Mouse (Mus musculus): ENCODE measurements at regions not wholly inside any gene's neighbourhood (a gene's known extent, or its start where the extent isn't known, plus 50 kb on each side); places are given as distances from the start of the nearest gene placed in this dataset.

DNA sequence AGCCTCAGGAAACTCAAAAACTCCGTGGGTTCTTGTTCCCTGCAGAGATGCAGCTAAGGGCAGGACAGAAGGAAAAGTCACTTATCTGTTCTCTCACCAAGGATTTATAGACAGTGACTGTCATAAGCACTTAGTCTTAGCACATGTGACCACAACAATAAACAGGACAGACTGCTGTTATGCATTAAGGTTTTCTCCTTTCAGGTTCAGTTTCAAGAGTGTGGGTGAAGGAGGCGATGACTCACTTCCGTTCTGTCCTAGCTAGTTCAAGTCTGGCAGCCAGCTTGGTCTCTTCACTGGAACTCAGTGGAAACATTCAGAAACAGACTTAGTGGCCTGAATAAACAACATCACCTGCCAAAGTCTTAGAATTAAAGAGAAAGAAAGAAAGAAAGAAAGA, 141.1 kb upstream of the Rasa1 start:
- peak in 1 of 2 experiments; percentile 17 for DNase-seq

DNA sequence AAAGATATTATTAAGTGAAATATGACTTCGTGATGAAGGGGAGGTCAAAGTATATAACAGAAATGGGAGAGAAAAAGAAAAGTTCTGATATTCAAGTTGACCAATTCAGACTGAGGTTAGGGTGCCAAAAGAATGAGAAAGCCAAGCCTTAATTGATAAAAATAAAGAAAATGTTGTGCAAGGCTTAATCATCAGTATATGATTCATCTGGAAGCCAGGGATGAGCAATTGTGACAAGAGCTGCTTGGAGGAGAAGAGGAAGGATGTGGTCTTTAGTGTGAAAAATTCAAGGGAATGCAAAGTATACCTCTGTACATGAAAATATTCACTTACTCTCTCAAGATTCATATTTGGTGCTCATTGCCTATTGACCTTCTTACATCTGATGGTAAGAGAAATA, 129.7 kb upstream of the Rasa1 start:
- no peak for DNase-seq

DNA sequence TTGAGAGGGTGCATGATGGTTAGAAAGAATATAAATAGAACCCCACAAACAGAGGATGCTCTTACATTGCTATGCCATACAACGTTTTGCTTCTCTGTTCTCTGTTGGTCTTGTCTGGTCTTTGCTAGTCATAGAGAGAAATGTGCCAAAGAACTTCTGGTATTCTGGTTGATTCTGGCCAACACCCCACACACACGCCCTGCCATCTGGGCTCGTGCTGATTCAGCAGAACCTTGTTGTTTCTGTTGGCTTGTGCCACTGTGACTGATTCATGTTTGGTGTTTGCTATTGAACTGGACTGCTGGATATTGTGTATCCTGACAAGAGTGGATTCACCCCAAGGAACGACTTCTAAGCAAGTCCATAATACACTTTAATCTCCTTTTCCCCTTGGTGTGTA, 126.0 kb upstream of the Rasa1 start:
- DNase-seq = no peak

DNA sequence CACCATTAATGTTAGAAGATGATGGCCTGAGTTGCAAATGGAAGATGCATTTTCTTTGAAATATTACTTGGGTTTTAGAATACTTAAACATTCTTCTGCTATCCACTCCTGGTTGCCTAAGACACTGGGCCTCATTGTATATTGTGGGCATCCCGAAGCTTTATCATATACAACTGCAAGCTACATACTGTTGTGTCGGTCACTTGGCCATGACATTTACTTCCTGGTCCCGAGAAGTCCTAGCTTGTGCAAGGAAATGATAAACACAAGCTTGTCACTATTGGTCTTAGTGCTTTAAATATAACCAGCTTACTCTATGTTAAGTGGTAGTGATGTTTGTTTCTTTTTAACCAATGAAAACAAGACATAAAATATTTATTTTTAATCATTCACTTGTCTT, 122.4 kb upstream of the Rasa1 start:
- no peak for DNase-seq

DNA sequence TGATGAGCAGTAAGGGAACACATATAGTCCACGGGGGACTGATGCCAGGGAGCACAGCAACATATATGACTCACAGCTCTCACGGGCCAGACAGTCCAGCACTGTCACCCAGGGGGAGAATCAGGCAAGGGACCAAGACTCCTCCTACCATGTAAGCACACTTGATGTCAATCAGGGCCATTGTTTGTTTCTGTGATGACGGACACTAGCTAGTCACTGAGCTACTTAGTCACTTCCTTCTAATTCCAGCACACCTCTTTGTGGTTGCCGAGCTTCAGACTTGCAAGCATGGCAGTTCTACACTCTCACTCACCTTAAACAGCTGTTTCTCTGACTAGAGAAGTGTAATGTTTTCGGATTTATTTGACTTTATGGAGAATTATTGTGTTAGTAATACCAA, 109.9 kb upstream of the Rasa1 start:
- no peak for DNase-seq

DNA sequence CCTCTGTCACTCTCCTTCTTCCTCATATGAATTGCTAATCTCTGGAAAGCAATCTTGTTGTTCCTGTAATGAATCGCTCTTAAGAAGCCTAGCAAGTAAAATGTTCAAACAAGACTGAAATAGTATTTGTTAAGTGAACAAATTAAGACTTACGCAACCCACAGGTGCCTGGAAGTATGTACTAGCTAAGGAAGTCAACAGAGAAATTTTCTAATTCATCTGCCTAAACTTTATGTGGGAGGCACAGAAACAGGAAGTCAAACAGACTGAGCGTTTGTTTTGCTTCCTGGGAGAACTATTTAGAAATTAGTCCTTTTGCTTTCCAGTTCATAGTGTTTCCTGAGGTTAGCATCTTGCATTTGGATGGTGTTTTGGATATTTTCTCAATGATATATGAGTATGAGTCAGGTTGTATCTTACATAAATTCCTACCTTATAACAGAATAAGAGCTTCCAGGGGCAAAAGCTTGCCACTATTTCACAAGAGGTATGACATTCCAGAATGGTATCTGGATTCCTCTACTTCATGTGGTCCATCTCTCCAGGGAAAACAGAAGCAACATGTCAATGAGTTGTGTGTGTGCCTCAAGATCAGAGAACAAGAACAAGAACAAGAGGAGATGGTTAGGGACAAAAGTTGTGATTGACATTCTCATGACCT, 87.5 kb upstream of the Rasa1 start:
- no peak for DNase-seq

DNA sequence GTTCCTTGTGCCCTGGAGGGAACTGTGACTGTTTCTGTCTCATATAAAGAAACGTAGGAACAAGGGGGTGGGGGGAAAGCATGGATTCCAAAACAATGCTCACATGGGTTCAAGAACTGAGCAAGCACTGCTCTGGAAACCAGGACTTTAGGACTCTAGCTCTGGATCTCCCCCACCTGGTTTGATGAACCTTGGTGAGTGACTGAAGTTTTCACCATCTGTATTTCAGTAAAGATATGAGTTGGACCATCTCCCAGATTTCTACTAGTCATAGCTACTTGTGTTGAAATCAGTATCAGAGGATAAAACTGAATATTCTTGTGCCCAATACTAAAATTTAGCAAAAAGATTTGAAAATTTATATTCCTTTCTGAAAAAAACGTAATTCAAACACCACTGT, 70.7 kb upstream of the Rasa1 start:
- no peak for DNase-seq

DNA sequence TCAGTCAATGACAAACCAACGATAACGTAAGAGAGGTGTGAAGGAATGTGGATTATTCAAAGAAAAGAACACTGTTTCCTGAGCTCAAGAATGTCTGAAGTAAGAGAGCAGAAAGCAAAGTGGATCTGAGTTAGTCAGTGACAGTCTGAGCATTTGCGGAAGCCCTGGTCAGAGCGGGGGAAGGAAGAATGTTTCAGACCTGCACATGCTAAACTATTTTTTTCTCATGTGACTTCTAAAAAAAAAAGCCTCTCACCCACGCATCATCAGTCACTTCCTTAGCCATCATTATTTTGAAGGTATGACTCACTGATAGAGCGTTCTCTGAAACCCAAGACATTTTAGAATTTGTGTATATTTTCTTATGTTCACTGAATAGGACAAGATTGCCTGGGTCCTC, 70.2 kb upstream of the Rasa1 start:
- DNase-seq = no peak

DNA sequence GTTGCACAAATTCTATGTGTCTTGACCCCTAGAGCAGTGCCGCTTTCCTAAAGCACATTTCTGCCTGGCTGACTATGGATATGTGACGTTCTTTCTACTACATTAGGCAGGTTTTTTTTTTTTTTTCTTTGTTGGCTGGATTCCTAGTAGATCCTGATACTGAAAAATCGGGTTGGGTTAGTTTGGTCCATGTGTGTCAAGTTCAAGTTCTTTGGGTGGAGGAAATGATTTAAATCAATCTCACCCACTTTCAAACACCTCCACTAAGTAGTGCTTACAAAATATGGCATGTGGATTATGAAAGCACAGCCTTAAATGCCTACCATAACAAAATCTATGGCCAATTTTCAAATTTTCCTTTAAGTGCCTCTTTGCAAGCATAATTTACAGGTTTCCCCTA, 63.1 kb upstream of the Rasa1 start:
- no peak for DNase-seq
